Mouse (Mus musculus) heart, embryonic 16.5 days (tissue): Measurements from ENCODE around the gene Gtf2ird2. TPM values are rescaled to one million over a fixed set of nuclear protein-coding genes. Genes with fewer than 3 reads are reported as not detected.
A peak's percentile ranks its signal among the peaks of the same experiment; 100 is the strongest.

Experiments used
- ATAC-seq: fragments of 200-750 bp; cut with Nextera tagmentation; replicated peaks from 2 replicates; pipeline ENCODE4 v1.8.0; 2017; ENCODE audit warnings: moderate number of reproducible peaks; ENCODE audit not compliant: insufficient read depth, low FRiP score; ENCODE audit errors: extremely low read depth
- H3K27ac ChIP-seq: fragments of 300-500 bp; sonication (generic); 2 replicates; pipeline ENCODE4 v1.5.1; 2014; ENCODE audit warnings: mild to moderate bottlenecking, low read length, control low read depth, moderate library complexity
- H3K27me3 ChIP-seq: fragments of 300-500 bp; sonication (generic); 2 replicates; pipeline ENCODE4 v1.6.1; 2014; ENCODE audit warnings: low read length, mixed read lengths; ENCODE audit not compliant: control insufficient read depth, insufficient read depth
- H3K36me3 ChIP-seq: fragments of 300-500 bp; sonication (generic); 2 replicates; pipeline ENCODE4 v1.6.1; 2014; ENCODE audit not compliant: control insufficient read depth, insufficient read depth
- H3K4me1 ChIP-seq: fragments of 300-500 bp; sonication (generic); 2 replicates; pipeline ENCODE4 v1.6.1; 2014; ENCODE audit warnings: low read length, mixed read lengths; ENCODE audit not compliant: control insufficient read depth, insufficient read depth
- H3K4me2 ChIP-seq: fragments of 300-500 bp; sonication (generic); 2 replicates; pipeline ENCODE4 v1.6.1; 2014; ENCODE audit warnings: low read depth, mild to moderate bottlenecking, control low read depth, low read length
- H3K4me3 ChIP-seq: fragments of 300-500 bp; sonication (generic); 2 replicates; pipeline ENCODE4 v1.5.1; 2014; ENCODE audit warnings: mild to moderate bottlenecking, control low read depth, low read length
- H3K9ac ChIP-seq: fragments of 300-500 bp; sonication (generic); 2 replicates; pipeline ENCODE4 v1.6.1; 2014; ENCODE audit warnings: low read length, control low read depth
- H3K9me3 ChIP-seq: fragments of 300-500 bp; sonication (generic); replicated peaks from 2 replicates; pipeline ENCODE4 v1.6.1; 2016; ENCODE audit warnings: low read length; ENCODE audit not compliant: control insufficient read depth
- WGBS: fragments of 180-500 bp; shearing (Covaris S2); extraction: QIAGEN DNeasy Blood & Tissue Kit; methylation state at CpG from one replicate; pipeline ENCODE4 v1.1.7; 2014; 5-methylcytosine and 5-hydroxymethylcytosine counted together
- polyA plus RNA-seq: library from polyadenylated mRNA; unstranded; fragments of >200 nt; fragmentation: Nextera tagmentation; extraction: Ambion mirVana; gene quantifications from 2 replicates; pipeline ENCODE4 v1.2.1, GENCODE M21; 2015

Gene Gtf2ird2
- 5.0 and 6.7 TPM in 2 replicates for polyA plus RNA-seq

- ATAC-seq: peak; percentile 96
- Histone ChIP-seq H3K4me3 (peak within 1 kb of the TSS; percentile 84), H3K27ac (peak within 1 kb of the TSS; percentile 93), H3K4me2 (peak within 1 kb of the TSS; percentile 93), H3K27me3 (no peaks in the 10 kb centered on the region), H3K9ac (peak within 1 kb of the TSS; percentile 90), H3K36me3 (no peaks in the 10 kb centered on the region), H3K4me1 (peaks cover 18% of the 10 kb centered on the region), H3K9me3 (peaks cover 4% of the 10 kb centered on the region; the same call in 1 of the 2 replicates)
- WGBS: under 1% methylated on average over 90 of the region's 92 CpGs
These were observed at the start of gene Gtf2ird2 for GRCm38 (mm10) chr5:134183880-134184808. Gene Gtf2ird2, plus strand, starts transcription at chr5:134184019.

GRCm38 (mm10) chr5:134136022-134136421, 47.8 kb upstream of the Gtf2ird2 start:
- no peak for ATAC-seq
- Histone ChIP-seq H3K4me2 (no peak overlapping the region), H3K27me3 (no peaks in the 10 kb centered on the region), H3K4me3 (no peak overlapping the region), H3K4me1 (no peaks in the 10 kb centered on the region), H3K36me3 (peaks cover 5% of the 10 kb centered on the region; the same call in 1 of the 2 replicates), H3K27ac (no peak overlapping the region), H3K9ac (no peak overlapping the region), H3K9me3 (peaks cover 4% of the 10 kb centered on the region)
- WGBS: 93% methylated on average over 12 of the region's 12 CpGs

- Histone ChIP-seq H3K4me3 (no peak overlapping the region), H3K4me1 (no peaks in the 10 kb centered on the region), H3K9ac (no peak overlapping the region), H3K4me2 (no peak overlapping the region), H3K27me3 (no peaks in the 10 kb centered on the region), H3K27ac (no peak overlapping the region), H3K36me3 (peaks cover 5% of the 10 kb centered on the region; the same call in 1 of the 2 replicates), H3K9me3 (peaks cover 4% of the 10 kb centered on the region)
- ATAC-seq: no peak
- 87% methylated on average over 5 of the region's 5 CpGs for WGBS
These were observed 45.9 kb upstream of the Gtf2ird2 start for GRCm38 (mm10) chr5:134137933-134138332.

GRCm38 (mm10) chr5:134139429-134139828, 44.4 kb upstream of the Gtf2ird2 start:
- no peak overlapping the region for H3K4me3 ChIP-seq
- no peak for ATAC-seq
- H3K9ac ChIP-seq: no peak overlapping the region
- H3K27ac ChIP-seq: no peak overlapping the region
- no peaks in the 10 kb centered on the region; the same call in 1 of the 2 replicates for H3K9me3 ChIP-seq
- 78% methylated on average over 6 of the region's 6 CpGs for WGBS
- H3K27me3 ChIP-seq: no peaks in the 10 kb centered on the region
- no peaks in the 10 kb centered on the region for H3K36me3 ChIP-seq
- H3K4me2 ChIP-seq: no peak overlapping the region
- H3K4me1 ChIP-seq: no peaks in the 10 kb centered on the region

- H3K36me3 ChIP-seq: 0 out of 2 replicates have a peak, but pooled peaks cover 7% of the 10 kb centered on the region
- H3K4me2 ChIP-seq: no peak overlapping the region
- H3K4me3 ChIP-seq: no peak overlapping the region
- no peaks in the 10 kb centered on the region for H3K4me1 ChIP-seq
- 64% methylated on average over 7 of the region's 7 CpGs for WGBS
- H3K9me3 ChIP-seq: peaks cover 4% of the 10 kb centered on the region; the same call in 1 of the 2 replicates
- no peak for ATAC-seq
- no peaks in the 10 kb centered on the region for H3K27me3 ChIP-seq
- no peak overlapping the region for H3K27ac ChIP-seq
- H3K9ac ChIP-seq: no peak overlapping the region
These were observed 42.6 kb upstream of the Gtf2ird2 start for GRCm38 (mm10) chr5:134141236-134141635.

- H3K9me3 ChIP-seq: peaks cover 4% of the 10 kb centered on the region; the same call in 1 of the 2 replicates
These were observed 41.4 kb upstream of the Gtf2ird2 start for GRCm38 (mm10) chr5:134142381-134142780.

GRCm38 (mm10) chr5:134144986-134145385, 38.8 kb upstream of the Gtf2ird2 start:
- Histone ChIP-seq H3K27me3 (no peaks in the 10 kb centered on the region), H3K36me3 (peaks cover 15% of the 10 kb centered on the region; the same call in 1 of the 2 replicates), H3K9me3 (peaks cover 4% of the 10 kb centered on the region; the same call in 1 of the 2 replicates), H3K27ac (no peak overlapping the region), H3K9ac (no peak overlapping the region), H3K4me1 (peaks cover 5% of the 10 kb centered on the region), H3K4me3 (no peak overlapping the region), H3K4me2 (no peak overlapping the region)
- WGBS: 96% methylated on average over 8 of the region's 8 CpGs
- no peak for ATAC-seq

More at GRCm38 (mm10) chr5:134142381-134142780, 41.4 kb upstream of the Gtf2ird2 start:
- Histone ChIP-seq H3K9ac (no peak overlapping the region), H3K4me2 (no peak overlapping the region), H3K27me3 (no peaks in the 10 kb centered on the region), H3K4me1 (peaks cover 5% of the 10 kb centered on the region), H3K36me3 (0 out of 2 replicates have a peak, but pooled peaks cover 7% of the 10 kb centered on the region), H3K27ac (no peak overlapping the region), H3K4me3 (no peak overlapping the region)
- 63% methylated on average over 11 of the region's 11 CpGs for WGBS
- no peak for ATAC-seq

GRCm38 (mm10) chr5:134147194-134147753, 36.5 kb upstream of the Gtf2ird2 start:
- H3K36me3 ChIP-seq: peaks cover 29% of the 10 kb centered on the region
- no peak for ATAC-seq

More at GRCm38 (mm10) chr5:134147194-134147753, 36.5 kb upstream of the Gtf2ird2 start:
- Histone ChIP-seq H3K9me3 (peaks cover 4% of the 10 kb centered on the region), H3K9ac (no peak overlapping the region), H3K27me3 (no peaks in the 10 kb centered on the region), H3K4me3 (no peak overlapping the region), H3K4me2 (no peak overlapping the region), H3K27ac (no peak overlapping the region), H3K4me1 (peaks cover 5% of the 10 kb centered on the region)
- WGBS: 51% methylated on average over 10 of the region's 10 CpGs
